Mouse (Mus musculus): Measurements from ENCODE around the gene Nrxn3.

Nrxn3 gene

GRCm38 (mm10) chr12:89331474-89332263 lies 609.0 kb downstream of the Nrxn3 start:
- DNase-seq (ENCODE audit: low spot score in 2 of 2): no peak

- DNase-seq (ENCODE audit: low spot score in 2 of 2): no peak
Measured at GRCm38 (mm10) chr12:89333486-89333885, 610.8 kb downstream of the Nrxn3 start.

- no peak for DNase-seq (ENCODE audit: low spot score in 2 of 2)
Measured at GRCm38 (mm10) chr12:89364850-89365249, 642.2 kb downstream of the Nrxn3 start.

- DNase-seq (ENCODE audit: low spot score in 2 of 2): no peak
Measured at GRCm38 (mm10) chr12:89369939-89370338, 647.3 kb downstream of the Nrxn3 start.

- DNase-seq (ENCODE audit: low spot score in 2 of 2): no peak
Measured at GRCm38 (mm10) chr12:89376600-89376999, 653.9 kb downstream of the Nrxn3 start.

- DNase-seq (ENCODE audit: low spot score in 2 of 2): no peak
Measured at GRCm38 (mm10) chr12:89377051-89377643, 654.5 kb downstream of the Nrxn3 start.

- no peak for DNase-seq (ENCODE audit: low spot score in 2 of 2)
Measured at GRCm38 (mm10) chr12:89377687-89378086, 655.0 kb downstream of the Nrxn3 start.

GRCm38 (mm10) chr12:89383254-89383653 lies 660.6 kb downstream of the Nrxn3 start:
- DNase-seq (ENCODE audit: low spot score in 2 of 2): no peak

GRCm38 (mm10) chr12:89395121-89395792 lies 672.6 kb downstream of the Nrxn3 start:
- no peak for DNase-seq (ENCODE audit: low spot score in 2 of 2)

GRCm38 (mm10) chr12:89436519-89436918 lies 713.8 kb downstream of the Nrxn3 start:
- DNase-seq (ENCODE audit: low spot score in 2 of 2): no peak

GRCm38 (mm10) chr12:89442323-89443038 lies 719.8 kb downstream of the Nrxn3 start:
- no peak for DNase-seq (ENCODE audit: low spot score in 2 of 2)

- DNase-seq (ENCODE audit: low spot score in 2 of 2): no peak
Measured at GRCm38 (mm10) chr12:89450667-89451298, 728.1 kb downstream of the Nrxn3 start.

GRCm38 (mm10) chr12:89470226-89470625 lies 747.5 kb downstream of the Nrxn3 start:
- DNase-seq (ENCODE audit: low spot score in 2 of 2): no peak

GRCm38 (mm10) chr12:89471289-89471688 lies 748.6 kb downstream of the Nrxn3 start:
- DNase-seq (ENCODE audit: low spot score in 2 of 2): no peak

GRCm38 (mm10) chr12:89471874-89472273 lies 749.2 kb downstream of the Nrxn3 start:
- DNase-seq (ENCODE audit: low spot score in 2 of 2): no peak

GRCm38 (mm10) chr12:89479096-89479495 lies 756.4 kb downstream of the Nrxn3 start:
- DNase-seq (ENCODE audit: low spot score in 2 of 2): no peak

GRCm38 (mm10) chr12:89482223-89482622 lies 759.5 kb downstream of the Nrxn3 start:
- DNase-seq (ENCODE audit: low spot score in 2 of 2): no peak

GRCm38 (mm10) chr12:89504026-89504425 lies 781.4 kb downstream of the Nrxn3 start:
- no peak for DNase-seq (ENCODE audit: low spot score in 2 of 2)

GRCm38 (mm10) chr12:89505121-89505764 lies 782.6 kb downstream of the Nrxn3 start:
- DNase-seq (ENCODE audit: low spot score in 2 of 2): no peak

- no peak for DNase-seq (ENCODE audit: low spot score in 2 of 2)
Measured at GRCm38 (mm10) chr12:89508970-89509369, 786.3 kb downstream of the Nrxn3 start.

- DNase-seq (ENCODE audit: low spot score in 2 of 2): no peak
Measured at GRCm38 (mm10) chr12:89513759-89514158, 791.1 kb downstream of the Nrxn3 start.

All from spleen, postnatal 36 days (tissue).